Mouse (Mus musculus) left cerebral cortex, postnatal 36 days (tissue): ENCODE measurements around the gene Fbxw2. TPM values are rescaled to one million over a fixed set of nuclear protein-coding genes. Genes with fewer than 3 reads are reported as not detected.

ENCODE experiments used
- total RNA-seq, 2 experiments: library from RNA; stranded (reverse); gene quantifications; 2 replicates each; pipeline ENCODE4 v1.2.3; 2021

The Fbxw2 gene
- total RNA-seq, 2 experiments from 2014 or later: 88.7 to 94.6 TPM

Other genes with a start within 250 kb of the Fbxw2 start
- gene Gapvd1, start 71.1 kb downstream of the Fbxw2 start, total RNA-seq: 100 to 1,000 TPM in 1 of 2 experiments, 10 to 100 TPM in 1; 93.3 to 109 TPM
- gene Hspa5, start 54.3 kb downstream of the Fbxw2 start, total RNA-seq: 100 to 1,000 TPM; 256 to 388 TPM
- gene Rabepk, start 26.4 kb downstream of the Fbxw2 start, total RNA-seq: 10 to 100 TPM; 29.2 to 36.3 TPM
- gene Gm34653, start 6.7 kb upstream of the Fbxw2 start, total RNA-seq: not detected
- gene Cutal, start 48.1 kb upstream of the Fbxw2 start, total RNA-seq: under 1 TPM; 0.37 to 0.93 TPM
- gene Psmd5, start 48.7 kb upstream of the Fbxw2 start, total RNA-seq: 10 to 100 TPM; 35.7 to 35.9 TPM
- gene Phf19, start 87.7 kb upstream of the Fbxw2 start, total RNA-seq: 1 to 10 TPM in 1 of 2 experiments, under 1 TPM in 1; 0.29 to 1.4 TPM
- 1 to 10 TPM; 1.2 to 1.4 TPM for gene Traf1, start 135.5 kb upstream of the Fbxw2 start, total RNA-seq
- gene Hc, start 235.1 kb upstream of the Fbxw2 start, total RNA-seq: under 1 TPM in 1 of 2 experiments, not detected in 1; 0.27 TPM